Mouse (Mus musculus) induced T-regulatory cell, adult 2 months (primary cell): ENCODE data around the gene Btbd1.

Source experiments
- DNase-seq: peaks from one replicate; pipeline ENCODE4 v3.0.0-alpha.2; 2012; ENCODE audit warnings: low read depth

The Btbd1 gene

DNA sequence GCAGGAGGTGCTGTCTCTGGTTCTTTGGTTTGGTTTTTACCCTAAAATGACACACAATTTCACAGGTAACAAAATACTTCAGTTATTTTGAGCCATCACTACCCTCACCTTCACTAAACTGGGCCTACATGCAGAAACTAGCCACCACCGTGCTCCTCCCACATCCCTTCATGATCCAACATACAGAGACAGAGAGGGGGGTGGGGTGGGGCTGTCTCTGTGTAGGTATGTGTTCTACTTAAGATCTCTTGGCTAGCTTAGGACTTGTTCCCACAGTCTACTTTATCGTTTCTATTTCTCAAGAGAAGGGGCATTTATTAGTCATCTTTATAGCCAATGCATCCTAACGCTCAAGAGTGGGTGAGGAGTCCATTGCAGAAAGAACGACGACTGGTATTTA is 40.7 kb downstream of the Btbd1 start:
- DNase-seq = no peak

DNA sequence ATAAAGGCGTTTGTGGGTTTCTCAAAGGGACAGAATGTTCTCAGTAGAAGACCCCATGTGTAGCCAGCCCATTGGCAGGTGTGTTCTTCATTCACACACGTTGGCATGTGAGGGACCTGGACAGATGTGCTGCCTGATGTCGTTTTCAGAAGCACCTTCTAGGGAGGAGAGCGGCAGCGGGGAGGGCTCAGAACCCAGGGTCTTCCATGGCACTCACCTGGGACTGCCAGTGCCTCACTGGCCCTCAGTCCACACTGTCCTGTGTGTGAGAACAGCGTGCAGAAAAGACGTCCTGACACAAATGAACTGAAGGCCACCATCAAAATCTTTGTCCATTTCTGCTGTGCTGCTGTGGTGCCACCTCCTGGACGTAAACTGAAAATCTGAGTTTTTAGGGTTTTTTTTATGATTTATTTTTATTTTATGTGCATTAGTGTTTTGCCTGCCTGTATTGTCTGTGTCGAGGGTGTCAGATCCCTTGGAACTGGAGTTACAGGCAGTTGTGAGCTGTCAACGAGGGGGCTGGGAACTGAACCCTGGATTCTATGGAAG is 51.5 kb downstream of the Btbd1 start:
- no peak for DNase-seq

DNA sequence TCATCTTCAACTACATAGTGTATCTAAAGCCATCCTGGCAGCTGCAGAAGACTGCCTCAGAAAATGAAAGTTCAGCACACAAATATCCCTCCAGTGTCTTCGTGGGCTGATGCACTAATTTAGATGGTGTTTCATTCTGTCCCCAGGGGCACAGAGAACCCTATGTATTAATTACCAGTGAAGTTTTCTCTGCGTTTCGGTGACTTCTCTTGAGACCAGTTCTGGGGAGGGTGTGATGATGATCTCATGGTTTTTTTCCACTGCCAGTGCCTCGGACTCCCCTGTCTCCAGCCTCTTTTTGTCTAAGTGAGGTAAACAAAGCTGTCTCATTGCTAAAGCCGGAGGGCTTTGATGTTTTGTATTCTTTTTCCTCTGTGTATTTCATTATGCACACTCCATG is 53.9 kb downstream of the Btbd1 start:
- DNase-seq = no peak

DNA sequence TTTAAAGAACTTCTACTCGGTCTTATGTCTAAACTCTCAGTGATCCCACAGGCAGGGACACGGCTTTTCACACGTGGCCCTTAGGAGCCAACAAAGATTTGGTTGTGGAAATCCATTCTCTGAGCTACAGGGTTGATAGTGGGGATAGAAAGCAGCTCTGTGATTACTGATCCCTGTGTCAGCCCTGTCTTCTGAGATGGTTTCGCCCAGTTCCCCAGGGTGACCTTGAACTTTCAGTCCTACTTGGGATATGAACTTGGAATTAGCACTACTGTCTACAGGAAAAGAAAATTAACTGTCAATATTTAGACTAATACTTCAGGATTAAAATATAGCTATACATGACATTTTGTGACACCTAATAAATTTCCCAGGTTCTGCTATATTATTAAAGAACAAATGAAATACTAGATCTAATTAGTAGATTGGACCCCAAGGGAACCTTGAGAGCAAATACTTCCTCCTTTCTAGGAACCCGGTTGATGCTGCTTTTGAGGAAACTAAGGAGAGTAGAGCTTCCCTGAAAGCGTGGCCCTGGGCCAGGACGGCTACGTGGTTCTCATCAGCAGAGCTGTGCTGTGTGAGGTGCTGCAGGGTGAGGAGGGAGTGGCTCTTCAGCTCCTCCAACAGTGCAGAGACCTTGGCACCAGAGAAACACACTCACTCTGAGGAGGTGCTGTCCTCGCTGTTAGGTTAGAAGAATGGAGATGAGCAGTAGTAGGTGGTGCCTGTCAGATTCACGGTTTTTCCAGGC is 56.3 kb downstream of the Btbd1 start:
- DNase-seq = no peak

DNA sequence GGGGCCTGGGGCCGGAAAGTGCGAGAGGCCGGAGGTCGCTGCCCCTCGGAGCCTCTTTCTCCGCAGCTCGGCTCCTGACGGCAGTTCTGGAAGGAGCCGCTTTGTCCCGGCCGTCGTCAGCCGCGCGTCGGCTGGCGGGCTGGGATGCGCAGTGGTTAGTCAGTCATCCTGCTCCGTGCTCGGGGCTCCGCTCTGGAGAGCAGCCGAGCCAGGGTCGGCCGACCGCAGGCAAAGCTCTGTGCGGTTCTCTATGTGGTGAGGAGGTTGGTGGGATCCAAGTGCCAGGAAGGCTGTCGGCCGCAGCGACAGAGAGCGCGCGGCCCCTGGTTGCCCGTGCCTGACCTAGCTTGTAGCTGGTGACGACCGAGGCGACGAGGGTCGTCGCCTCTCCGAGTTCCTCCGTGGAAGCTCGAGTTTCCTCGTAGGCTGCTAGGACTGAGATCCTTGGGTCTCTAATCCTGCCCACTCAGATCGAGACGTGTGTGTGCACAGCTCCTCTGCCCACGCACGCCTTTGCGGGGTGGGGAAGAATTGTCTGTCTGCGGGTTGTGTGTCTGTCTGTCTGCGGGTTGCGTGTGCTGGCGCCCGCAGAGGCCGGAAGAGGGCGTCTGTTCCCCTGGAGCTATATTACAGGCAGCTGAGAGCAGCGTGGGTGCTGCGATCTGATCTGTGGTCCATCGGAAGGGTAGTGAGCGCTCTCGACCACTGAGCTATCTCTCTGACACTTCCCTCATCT is 66.0 kb downstream of the Btbd1 start:
- DNase-seq = peak; percentile 83

DNA sequence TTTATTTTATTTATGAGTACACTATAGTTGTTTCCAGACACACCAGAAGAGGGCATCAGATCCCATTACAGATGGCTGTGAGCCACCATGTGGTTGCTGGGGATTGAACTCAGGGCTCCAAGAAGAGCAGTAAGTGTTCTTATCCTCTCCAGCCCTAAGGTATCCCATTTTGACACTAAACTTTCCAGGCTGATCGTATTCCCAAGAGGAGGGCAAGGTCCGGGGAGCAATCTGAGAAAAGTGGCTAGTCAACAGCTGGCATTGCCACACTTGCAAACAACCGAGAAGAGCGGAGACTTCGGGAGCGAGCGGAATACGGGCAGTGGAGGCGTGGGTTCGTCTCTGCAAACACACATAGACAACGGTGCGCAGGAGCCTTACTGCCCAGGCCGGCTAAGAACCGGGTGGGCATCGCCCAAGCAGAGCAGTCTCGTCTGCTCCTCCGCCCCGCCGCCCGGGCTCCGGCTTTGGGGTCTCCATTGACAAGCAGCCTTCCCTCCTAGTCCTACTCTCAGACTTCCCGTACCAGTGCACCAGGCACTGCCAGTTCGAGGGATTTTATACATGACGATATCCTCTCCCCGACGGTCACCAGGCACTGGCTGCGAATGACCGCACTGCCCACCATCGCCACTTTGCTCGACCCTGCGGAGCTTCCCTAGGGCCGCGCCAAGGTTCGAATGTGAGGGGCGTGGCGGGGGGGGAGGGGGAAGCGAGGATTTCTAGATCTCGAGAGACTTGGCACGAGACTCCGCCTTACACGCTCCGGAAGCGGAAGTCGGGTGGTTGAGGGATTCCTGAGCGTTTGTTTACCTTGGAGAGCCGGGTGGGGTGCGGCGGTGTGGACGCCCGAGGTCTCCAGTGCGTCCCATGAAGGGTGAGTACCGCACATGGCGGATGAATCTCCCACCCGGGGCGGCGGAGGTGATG is 66.8 kb downstream of the Btbd1 start, which contains the start of gene Ramac:
TSS of gene Ramac (plus strand) at position 746 of the 930 bp plus-strand sequence.
- peak; percentile 96 for DNase-seq

DNA sequence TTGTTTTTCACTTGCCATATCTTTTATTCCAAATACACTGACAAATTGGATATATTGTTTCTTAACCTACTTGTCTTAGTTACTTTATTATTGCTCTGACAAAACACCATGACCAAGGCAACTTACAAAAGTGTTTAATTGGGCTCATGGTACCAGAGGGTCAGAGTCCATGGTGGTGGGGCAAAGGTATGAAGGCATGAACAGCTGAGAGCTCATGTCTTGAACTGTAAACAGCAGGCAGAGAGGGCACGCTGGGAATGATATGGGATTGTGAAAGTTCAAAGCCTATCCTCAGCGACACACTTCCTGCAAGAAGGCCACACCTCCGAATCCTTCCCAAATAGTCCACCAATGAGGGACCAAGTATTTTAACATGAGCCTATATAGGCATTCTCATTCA is 81.3 kb downstream of the Btbd1 start:
- DNase-seq = no peak

DNA sequence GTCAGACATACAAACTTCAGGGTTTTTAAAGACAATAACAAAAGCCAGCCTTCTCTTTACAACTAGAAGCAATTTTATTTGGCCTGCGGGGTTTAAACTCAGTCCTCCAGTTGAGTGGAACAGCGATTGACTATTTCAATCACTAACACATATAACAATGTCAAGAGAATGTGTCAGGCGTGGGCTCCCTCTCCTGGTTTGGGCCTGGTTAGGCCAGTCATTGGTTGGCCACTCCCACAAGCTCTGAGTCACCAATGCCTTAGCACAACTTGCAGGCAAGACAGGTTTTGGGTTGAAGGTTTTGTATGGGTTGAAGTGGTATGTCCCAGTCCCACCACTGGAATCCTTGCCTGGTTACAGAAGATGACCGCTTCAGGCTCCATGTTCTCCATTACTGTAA is 85.1 kb downstream of the Btbd1 start:
- peak; percentile 16 for DNase-seq
